ENCODE assay signal across 8 mouse cellular contexts in genomic region chr4:150570793-150571192, GRCm38 (mm10).
A peak's percentile ranks its signal among the peaks of the same experiment; 100 is the strongest.
DNase-seq lines count a peak whose midpoint lies in the region; ATAC-seq and TF ChIP-seq lines count a peak whose summit lies in the region.

No protein-coding gene starts in this region.

- no peak for ATAC-seq in G1E (ENCODE audit: extremely low read depth, insufficient number of reproducible peaks, low FRiP score, poor library complexity, severe bottlenecking)
- no peak for ATAC-seq in hindbrain, embryonic 12.5 days (ENCODE audit: low FRiP score)

- no peaks in the 10 kb centered on the region for H3K27me3 ChIP-seq in heart, embryonic 10.5 days (ENCODE audit: insufficient read depth, poor library complexity, severe bottlenecking)
- no peaks in the 10 kb centered on the region for H3K27me3 ChIP-seq in G1E (ENCODE audit: insufficient read depth, low read length)
- no peaks in the 10 kb centered on the region for H3K27me3 ChIP-seq in hindbrain, embryonic 12.5 days

- H3K9me3 ChIP-seq in heart, embryonic 10.5 days, result no peaks in the 10 kb centered on the region
- H3K9me3 ChIP-seq in G1E (replicated peaks), result no peaks in the 10 kb centered on the region
- no peaks in the 10 kb centered on the region for H3K9me3 ChIP-seq in hindbrain, embryonic 12.5 days (replicated peaks)

- no peak for DNase-seq in heart, embryonic 10.5 days (ENCODE audit: low spot score)
- DNase-seq in heart, adult 18-20 months, result no peak
- no peak for DNase-seq in G1E (ENCODE audit: low spot score)
- DNase-seq in lung, postnatal 36 days, result peak; percentile 15
- no peak for DNase-seq in retina, postnatal 1 day
- DNase-seq in left cerebral cortex, adult 11 months (ENCODE audit: low spot score), result no peak
- DNase-seq in gastrocnemius, adult 18-20 months (ENCODE audit: low spot score), result no peak

- H3K4me3 ChIP-seq in heart, embryonic 10.5 days, result peak overlapping the region; percentile 98
- H3K4me3 ChIP-seq in G1E (ENCODE audit: low read depth, low read length), result peak overlapping the region; percentile 86
- H3K4me3 ChIP-seq in hindbrain, embryonic 12.5 days, result peak overlapping the region; percentile 68

- no peak for TF ChIP-seq CTCF in G1E (IDR thresholded peaks at IDR 0.05; ENCODE audit: low read depth, low read length)

- 55% methylated on average over 2 of the region's 2 CpGs for WGBS in heart, embryonic 10.5 days
- WGBS in hindbrain, embryonic 12.5 days, result 56% methylated on average over 2 of the region's 2 CpGs

- H3K4me1 ChIP-seq in heart, embryonic 10.5 days, result peaks cover 53% of the 10 kb centered on the region
- peaks cover 68% of the 10 kb centered on the region for H3K4me1 ChIP-seq in G1E (ENCODE audit: insufficient read depth, low read depth, low read length)
- peaks cover 35% of the 10 kb centered on the region for H3K4me1 ChIP-seq in hindbrain, embryonic 12.5 days

- peak overlapping the region; percentile 75 for H3K4me2 ChIP-seq in hindbrain, embryonic 12.5 days (replicated peaks)

- H3K9ac ChIP-seq in hindbrain, embryonic 12.5 days, result no peak overlapping the region

- H3K36me3 ChIP-seq in heart, embryonic 10.5 days, result peaks cover 21% of the 10 kb centered on the region
- H3K36me3 ChIP-seq in G1E (replicated peaks), result peaks cover 49% of the 10 kb centered on the region
- peaks cover 7% of the 10 kb centered on the region; the same call in 1 of the 2 replicates for H3K36me3 ChIP-seq in hindbrain, embryonic 12.5 days

- H3K27ac ChIP-seq in heart, embryonic 10.5 days, result peak overlapping the region; percentile 64; the same call in 1 of the 2 replicates
- H3K27ac ChIP-seq in hindbrain, embryonic 12.5 days, result no peak overlapping the region
